Mouse (Mus musculus) right cerebral cortex, postnatal 36 days (tissue): ENCODE results near the gene Chm.
"Not testable (repeated sequence)": the region's sequence is repeated elsewhere in the genome, so short reads cannot be mapped to it uniquely, and the experiment has no call there.

Experiments
- DNase-seq, 2 experiments: peaks; one replicate each; pipeline ENCODE4 v3.0.0; 2022; ENCODE audit warnings: low spot score in 2 of 2, mixed read lengths in 1 of 2

The Chm gene

DNA sequence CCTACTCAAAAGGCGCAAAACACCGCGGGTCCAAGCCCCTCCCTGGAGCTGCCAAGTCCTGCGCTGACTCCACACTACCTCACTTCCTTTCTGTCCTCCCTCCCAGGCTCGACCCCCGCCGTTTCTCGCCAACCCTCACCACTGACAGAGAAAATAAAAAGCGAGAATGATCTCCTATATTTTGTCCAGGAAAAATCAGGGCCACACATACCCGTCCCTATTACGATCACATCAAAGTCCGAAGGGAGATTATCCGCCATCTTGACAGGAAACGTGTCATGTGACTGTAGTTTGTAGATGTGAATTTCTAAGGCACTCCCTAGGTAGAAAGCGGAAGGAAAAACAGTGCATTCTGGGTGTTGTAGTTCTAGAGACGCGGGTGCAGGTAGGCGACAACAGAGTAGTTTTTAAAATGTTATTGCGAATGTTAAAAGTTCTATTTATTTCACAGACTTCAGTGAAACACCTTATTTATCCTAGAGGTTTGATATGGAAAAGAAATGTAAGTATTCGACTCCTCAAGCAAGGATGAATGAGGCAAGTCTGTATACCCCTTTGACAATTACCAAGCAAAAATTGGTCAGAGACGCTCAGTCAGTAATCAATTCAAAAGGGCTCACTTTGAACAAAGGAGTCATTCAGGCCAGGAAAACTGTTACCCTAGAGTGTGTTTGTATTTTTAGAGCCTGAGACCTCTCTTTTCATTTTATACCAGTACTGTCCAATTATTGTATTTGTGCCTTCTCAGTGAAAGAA, at the start of gene Chm:
Gene Chm (minus strand): TSS at position 288 of the 756 bp plus-strand sequence.
- peak; percentile 19 to 41 for DNase-seq

DNA sequence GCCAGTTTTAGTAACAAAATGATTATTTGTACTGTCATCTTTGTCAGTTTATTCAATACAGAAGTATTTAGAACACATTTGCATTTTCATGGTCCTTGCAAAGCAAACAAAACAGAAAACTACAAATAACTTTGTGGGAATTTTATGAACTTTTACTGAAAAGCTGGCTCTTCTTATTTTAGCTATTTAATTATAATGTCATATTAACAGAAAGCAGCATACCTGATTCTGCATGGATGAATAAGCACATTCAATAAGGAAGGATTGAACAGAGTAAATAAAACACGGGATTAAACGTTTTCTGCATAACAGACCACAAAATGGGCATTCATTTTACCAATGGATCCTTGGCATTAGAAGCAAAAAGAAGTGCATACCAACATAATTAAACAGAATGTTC, 8.6 kb upstream of the Chm start:
- DNase-seq, result no peak

DNA sequence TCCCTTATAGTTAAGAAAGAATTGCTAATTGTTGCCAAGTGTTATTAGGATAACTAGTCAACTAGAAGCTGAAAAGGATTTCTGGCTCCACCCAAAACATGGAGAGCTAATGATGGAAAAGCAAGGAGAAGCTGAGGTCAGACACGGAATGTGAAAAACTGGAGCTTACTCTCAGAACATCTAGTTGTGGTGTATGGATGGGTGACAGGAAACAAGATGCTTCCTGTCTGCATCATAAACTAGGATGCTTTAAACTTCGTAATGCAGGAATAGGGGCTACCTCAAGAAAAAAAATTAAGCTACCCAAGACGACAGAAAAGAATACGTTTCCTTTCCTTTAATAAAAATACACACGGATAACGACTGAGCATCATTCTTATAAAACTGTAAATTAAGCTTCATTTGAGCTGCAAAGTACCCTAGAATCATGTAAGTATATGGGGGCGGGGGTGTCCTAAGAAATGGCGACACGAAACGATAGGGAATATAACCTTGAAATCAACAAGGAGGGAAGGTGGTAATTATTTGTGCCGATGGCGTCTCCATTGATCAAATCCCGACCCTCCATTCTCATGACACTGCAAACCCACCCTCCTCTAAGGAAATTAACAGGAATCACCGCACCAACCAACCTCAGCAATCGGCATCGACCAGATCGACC, 618 bp downstream of the Chm start:
- DNase-seq, result no peak

DNA sequence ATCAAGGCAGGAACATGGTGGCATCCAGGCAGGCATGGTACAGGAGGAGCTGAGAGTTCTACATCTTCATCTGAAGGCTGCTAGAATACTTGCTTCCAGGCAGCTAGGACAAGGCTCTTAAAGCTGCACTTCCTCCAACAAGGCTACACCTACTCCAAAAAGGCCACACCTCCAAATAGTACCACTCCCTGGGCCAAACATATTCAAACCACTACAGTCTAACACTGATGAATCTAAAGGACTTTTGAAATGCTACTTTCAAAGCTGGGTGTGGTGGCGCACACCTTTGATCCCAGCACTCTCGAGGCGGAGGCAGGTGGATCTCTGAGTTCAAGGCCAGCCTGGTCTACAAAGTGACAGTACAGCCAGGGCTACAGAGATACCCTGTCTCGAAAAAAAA, 4.5 kb downstream of the Chm start:
- not testable (repeated sequence) for DNase-seq

DNA sequence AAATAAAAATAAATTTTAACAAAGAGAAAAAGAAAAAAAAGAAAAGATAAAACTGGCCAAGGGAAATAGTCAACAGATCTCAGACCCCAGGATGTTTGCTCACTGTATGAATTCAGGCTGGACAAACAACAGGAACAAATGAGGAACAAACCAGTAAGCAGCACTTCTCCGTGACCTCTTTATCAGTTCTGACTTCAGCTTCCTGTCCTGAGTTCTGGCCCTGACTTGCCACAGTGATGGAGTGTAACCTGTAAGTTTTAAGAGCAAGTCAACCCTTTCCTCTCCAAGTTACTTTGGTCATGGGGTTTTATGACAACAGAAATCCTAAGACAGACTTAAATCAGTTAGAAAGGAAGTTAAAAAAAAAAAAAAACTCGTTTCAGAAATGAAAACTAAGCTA, 12.6 kb downstream of the Chm start:
- no peak for DNase-seq

DNA sequence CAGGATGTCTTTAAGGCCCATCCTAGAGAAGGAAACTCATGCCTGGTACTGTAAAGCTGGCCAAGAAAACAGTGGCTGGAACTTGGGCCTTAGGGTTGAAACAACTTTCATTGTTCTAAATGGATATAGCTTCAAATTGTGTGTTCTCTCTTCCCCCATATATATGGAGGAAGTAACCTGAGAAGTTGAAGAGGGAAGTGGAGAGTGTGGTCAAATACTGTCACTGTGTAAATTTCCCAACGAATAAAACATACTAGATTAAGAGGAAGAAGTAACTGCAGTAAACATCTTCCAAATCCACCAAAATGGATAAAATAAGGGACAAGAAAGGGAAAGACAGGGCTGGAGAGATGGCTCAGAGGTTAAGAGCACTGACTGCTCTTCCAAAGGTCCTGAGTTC, 13.0 kb downstream of the Chm start:
- no peak for DNase-seq

DNA sequence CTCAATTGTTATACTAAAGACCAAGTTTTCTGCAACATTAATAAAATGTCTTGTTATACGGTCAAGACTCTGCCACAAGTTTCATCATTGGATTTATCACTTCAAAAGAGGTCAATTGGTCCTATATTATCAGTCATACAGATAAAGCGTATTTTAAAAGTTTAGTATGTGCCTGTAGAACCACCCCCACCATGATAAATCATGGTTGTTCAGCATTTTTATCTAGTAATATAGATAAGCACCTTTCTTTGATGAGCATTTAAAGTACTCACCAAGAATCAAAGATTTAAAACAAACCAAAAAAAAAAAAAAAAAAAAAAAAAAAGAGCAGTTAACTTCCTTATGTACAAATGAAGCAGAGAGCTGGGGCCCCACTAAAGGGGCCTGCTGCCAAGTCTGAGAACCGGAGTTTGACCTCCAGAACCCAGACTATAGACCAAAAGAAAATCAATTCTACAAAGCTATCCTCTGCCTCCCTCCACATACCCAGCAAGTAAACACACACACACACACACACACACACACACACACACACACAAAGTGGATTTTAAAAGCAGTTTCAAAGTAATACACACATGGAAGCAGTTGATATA, 25.0 kb downstream of the Chm start:
- no peak for DNase-seq

DNA sequence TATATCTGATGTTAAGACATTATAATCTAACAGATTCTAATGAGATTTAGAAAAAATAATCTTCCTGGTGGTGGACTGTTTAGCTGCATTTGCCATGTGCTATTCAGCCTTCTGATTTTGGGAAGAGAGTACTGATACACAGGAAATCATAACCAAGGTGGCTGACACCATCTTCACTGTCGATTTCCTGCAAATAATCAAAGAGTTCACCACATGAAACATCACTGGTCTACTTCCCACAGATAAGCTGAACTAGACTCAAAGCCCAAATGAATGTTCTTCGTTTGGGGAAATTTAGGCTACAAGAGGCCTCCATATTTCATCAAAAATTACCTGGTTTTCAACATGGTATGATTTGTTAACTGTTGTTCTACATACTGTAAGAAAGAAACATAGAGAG, 101.1 kb downstream of the Chm start:
- DNase-seq, result no peak

DNA sequence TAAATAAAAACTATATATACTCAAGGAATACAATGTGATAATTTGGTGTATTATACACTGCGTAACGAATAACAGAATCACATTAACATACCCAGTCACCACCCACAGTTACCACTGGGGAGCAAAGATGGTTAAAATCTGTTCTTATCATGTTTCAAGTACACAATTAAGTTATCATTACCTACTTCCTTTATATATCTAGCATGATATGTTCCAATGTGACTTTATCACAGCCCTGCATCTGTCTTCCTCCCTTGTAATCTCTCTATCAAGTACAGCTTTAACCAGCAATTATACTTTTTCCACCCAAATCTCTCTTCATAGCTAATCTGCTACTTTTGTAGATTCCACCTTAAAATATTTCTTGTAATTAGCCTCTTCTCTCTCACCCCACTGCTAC, 109.3 kb downstream of the Chm start:
- DNase-seq, result no peak

DNA sequence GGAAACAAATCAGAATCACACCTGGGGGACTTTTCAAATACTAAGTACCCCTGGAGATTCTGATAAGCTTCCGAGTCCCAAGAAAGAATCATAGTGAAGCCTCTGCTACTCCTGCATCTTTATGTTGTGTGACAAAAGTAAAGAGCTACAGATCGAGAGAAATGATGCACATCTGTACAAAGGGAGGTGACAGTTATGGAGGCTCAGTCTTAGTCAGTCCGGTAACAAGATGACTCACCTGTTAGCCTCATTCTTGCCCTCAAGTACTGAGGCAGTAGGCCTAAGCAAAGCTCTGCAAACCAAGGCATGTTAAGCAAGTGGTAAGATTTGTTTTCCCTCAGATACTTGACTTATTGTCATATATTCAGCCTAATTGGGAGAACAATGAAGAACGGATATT, 110.5 kb downstream of the Chm start:
- DNase-seq, result no peak

DNA sequence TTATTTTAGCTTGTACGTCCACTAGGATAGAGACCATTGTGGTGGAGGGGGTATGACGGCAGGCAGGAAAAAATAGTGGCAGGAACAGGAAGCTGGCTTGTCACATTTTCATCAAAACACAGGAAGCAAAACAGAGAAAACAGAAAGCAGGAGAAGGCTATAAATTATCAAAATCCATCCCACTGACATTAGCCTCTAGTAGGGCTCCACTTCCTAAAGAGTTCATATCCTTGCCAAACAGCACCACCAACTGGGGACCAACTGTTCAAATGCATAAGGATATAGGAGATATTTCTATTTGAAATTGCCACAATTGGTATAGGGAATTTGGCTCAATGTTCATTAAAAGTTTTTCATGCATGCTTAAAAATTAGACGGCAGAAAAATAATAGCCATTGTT, 181.7 kb downstream of the Chm start:
- no peak for DNase-seq

DNA sequence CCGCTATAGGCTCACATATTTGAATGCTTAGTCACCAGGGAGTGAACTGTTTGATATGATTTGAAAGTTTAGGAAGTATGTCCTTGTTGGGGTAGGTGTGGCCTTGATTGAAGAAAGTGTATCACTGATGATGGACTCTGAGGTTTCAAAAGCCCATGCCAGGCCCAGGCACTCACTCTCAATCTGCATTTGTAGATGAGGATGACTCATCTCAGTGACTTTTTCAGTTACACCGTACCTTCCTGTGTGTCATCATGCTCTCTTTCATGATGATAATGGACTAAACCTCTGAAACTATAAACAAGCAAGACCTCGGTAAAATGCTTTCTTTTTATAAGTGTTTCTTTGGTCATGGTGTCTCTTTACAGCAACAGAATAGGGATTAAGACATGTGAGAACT, 183.1 kb downstream of the Chm start:
- DNase-seq, result no peak
